Mouse (Mus musculus) CH12.LX (cell line): ENCODE measurements at regions not wholly inside any gene's neighbourhood (a gene's known extent, or its start where the extent isn't known, plus 50 kb on each side); places are given as distances from the start of the nearest gene placed in this dataset.
A peak's percentile ranks its signal among the peaks of the same experiment; 100 is the strongest.

Experiments used
- DNase-seq: peaks from one replicate; pipeline ENCODE4 v3.0.0-alpha.2; 2013; ENCODE audit errors: extremely low read depth
- H3K27ac ChIP-seq: 2 replicates; pipeline ENCODE4 v1.5.1; 2012; ENCODE audit warnings: low read depth, mild to moderate bottlenecking, control low read depth, moderate library complexity; ENCODE audit not compliant: insufficient read depth
- H3K27me3 ChIP-seq: replicated peaks from 2 replicates; pipeline ENCODE3; 2012; ENCODE audit warnings: inconsistent platforms
- H3K36me3 ChIP-seq, 2 experiments: replicated peaks in 1 of 2; 2 replicates each; pipeline versions ENCODE3 to v1.6.1; 2012; ENCODE audit warnings: inconsistent platforms in 1 of 2, low read length in 1 of 2, mild to moderate bottlenecking in 1 of 2, mixed read lengths in 1 of 2, moderate library complexity in 1 of 2; ENCODE audit not compliant: control insufficient read depth in 1 of 2, insufficient read depth in 1 of 2
- H3K4me1 ChIP-seq, 2 experiments: 2 replicates each; pipeline ENCODE4 v1.6.1; 2012; ENCODE audit warnings: inconsistent platforms in 1 of 2, moderate library complexity in 1 of 2; ENCODE audit not compliant: insufficient read depth in 2 of 2, control insufficient read depth in 1 of 2
- H3K4me2 ChIP-seq: 2 replicates; pipeline ENCODE4 v1.6.1; 2012; ENCODE audit warnings: low read depth, mild to moderate bottlenecking, control low read depth; ENCODE audit not compliant: poor library complexity, insufficient read depth, severe bottlenecking
- H3K4me3 ChIP-seq, 3 experiments: fragments of 150-350 bp in 1 of 3; sonication (generic) in 1 of 3; replicated peaks in 1 of 3; 2 replicates each; pipeline versions ENCODE3 to v1.5.1; 2011 to 2012; ENCODE audit warnings: low read depth in 2 of 3, low read length in 2 of 3, mild to moderate bottlenecking in 2 of 3, moderate library complexity in 2 of 3, control low read depth in 1 of 3, improper control_type of control experiment in 1 of 3, inconsistent platforms in 1 of 3, mixed read lengths in 1 of 3; ENCODE audit not compliant: poor library complexity in 1 of 3
- H3K79me2 ChIP-seq: replicated peaks from 2 replicates; pipeline ENCODE4 v1.6.1; 2012; ENCODE audit warnings: mild to moderate bottlenecking, moderate library complexity; ENCODE audit not compliant: control insufficient read depth, poor library complexity, insufficient read depth, severe bottlenecking; ENCODE audit errors: extremely low read depth
- H3K9ac ChIP-seq: 2 replicates; pipeline ENCODE4 v1.6.1; 2012; ENCODE audit warnings: low read depth, mild to moderate bottlenecking, control low read depth, moderate library complexity; ENCODE audit not compliant: insufficient read depth
- H3K9me3 ChIP-seq: replicated peaks from 2 replicates; pipeline ENCODE3; 2012; ENCODE audit warnings: low read length, inconsistent platforms, mixed read lengths
- BHLHE40 ChIP-seq: IDR thresholded peaks from 2 replicates; pipeline ENCODE4 v1.6.1; 2011; ENCODE audit warnings: mild to moderate bottlenecking, low read depth, low read length, improper control_type of control experiment
- HCFC1 ChIP-seq: IDR thresholded peaks from 2 replicates; pipeline ENCODE4 v1.6.1; 2012; ENCODE audit warnings: low read depth, mild to moderate bottlenecking, inconsistent platforms, low read length, improper control_type of control experiment
- IRF4 ChIP-seq: IDR thresholded peaks from 2 replicates; pipeline ENCODE4 v1.6.1; 2014; ENCODE audit warnings: low read depth, mild to moderate bottlenecking, inconsistent platforms, low read length, improper control_type of control experiment
- MAZ ChIP-seq: IDR thresholded peaks from 2 replicates; pipeline ENCODE4 v1.6.1; 2012; ENCODE audit warnings: low read depth, mild to moderate bottlenecking, inconsistent platforms, low read length, improper control_type of control experiment, moderate library complexity
- MYC ChIP-seq: IDR thresholded peaks from 2 replicates; pipeline ENCODE4 v1.6.1; 2011; ENCODE audit warnings: low read depth, mild to moderate bottlenecking, improper control_type of control experiment, low read length
- NELFE ChIP-seq: IDR thresholded peaks from 2 replicates; pipeline ENCODE4 v1.6.1; 2011; ENCODE audit warnings: low read depth, low read length, improper control_type of control experiment
- POLR2A ChIP-seq: IDR thresholded peaks from 2 replicates; pipeline ENCODE4 v1.6.1; 2011; ENCODE audit warnings: low read depth, mild to moderate bottlenecking, improper control_type of control experiment, low read length
- SMC3 ChIP-seq: IDR thresholded peaks from 2 replicates; pipeline ENCODE4 v1.6.1; 2011; ENCODE audit warnings: low read depth, low read length, improper control_type of control experiment
- USF1 ChIP-seq: IDR thresholded peaks from 2 replicates; pipeline ENCODE4 v1.6.1; 2014; ENCODE audit warnings: low read depth, mild to moderate bottlenecking, inconsistent platforms, low read length, improper control_type of control experiment
- USF2 ChIP-seq: conservative IDR thresholded peaks from 2 replicates; pipeline ENCODE4 v1.6.1; 2011; ENCODE audit warnings: low read depth, low read length, improper control_type of control experiment
- ZNF384 ChIP-seq: IDR thresholded peaks from 2 replicates; pipeline ENCODE4 v1.6.1; 2012; ENCODE audit warnings: low read depth, low read length, improper control_type of control experiment, inconsistent platforms
- dilution Hi-C: fragments of 300-500 bp; cut with MboI; formaldehyde crosslinking; loops from 2 replicates; pipeline ENCODE4 v1.14.3; 2020; ENCODE audit warnings: low sequenced_read_pairs; ENCODE audit not compliant: extremely low pct_unique_long_range_greater_than_20kb, extremely low pct_ligation_motif_present
- in situ Hi-C: fragments of 300-500 bp; cut with MboI; formaldehyde crosslinking; loops from 3 replicates; pipeline ENCODE4 v1.14.3; 2019; ENCODE audit warnings: low sequenced_read_pairs, low pct_ligation_motif_present, low pct_unique_long_range_greater_than_20kb, mixed read lengths

DNA sequence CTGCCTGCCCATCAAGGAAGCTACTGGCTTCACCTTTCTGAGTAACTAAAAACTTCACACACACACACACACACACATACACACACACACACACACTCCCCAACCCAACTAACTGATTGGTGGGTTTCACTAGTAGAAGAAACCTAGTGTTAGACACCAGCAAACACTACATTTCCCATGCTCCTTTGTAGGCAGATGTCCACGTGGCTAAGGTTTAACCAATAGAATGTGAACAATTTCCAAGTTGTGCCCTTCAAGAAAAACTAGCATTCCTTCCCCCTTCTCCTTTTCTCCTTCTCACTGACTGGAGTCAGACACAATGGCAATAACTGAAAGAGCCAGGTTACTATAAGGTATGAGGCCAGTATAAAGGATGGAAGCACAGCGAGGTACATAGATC, 66.3 kb upstream of the Tmem33 start:
- no peak overlapping the region for H3K9ac ChIP-seq
- TF ChIP-seq HCFC1 = peak; percentile 78
- peak; percentile 69 for TF ChIP-seq USF2
- TF ChIP-seq SMC3 = no peak
- TF ChIP-seq USF1 = peak; percentile 63
- TF ChIP-seq MYC = no peak
- H3K9me3 ChIP-seq = no peaks in the 10 kb centered on the region
- in situ Hi-C loops (no loop called here), dilution Hi-C loops (no loop called here)
- DNase-seq = no peak
- H3K79me2 ChIP-seq = no peaks in the 10 kb centered on the region
- no peak overlapping the region for H3K4me3 ChIP-seq
- no peaks in the 10 kb centered on the region for H3K27me3 ChIP-seq
- H3K27ac ChIP-seq = no peak overlapping the region
- no peaks in the 10 kb centered on the region for H3K4me1 ChIP-seq
- H3K36me3 ChIP-seq = no peaks in the 10 kb centered on the region
- no peak overlapping the region for H3K4me2 ChIP-seq

DNA sequence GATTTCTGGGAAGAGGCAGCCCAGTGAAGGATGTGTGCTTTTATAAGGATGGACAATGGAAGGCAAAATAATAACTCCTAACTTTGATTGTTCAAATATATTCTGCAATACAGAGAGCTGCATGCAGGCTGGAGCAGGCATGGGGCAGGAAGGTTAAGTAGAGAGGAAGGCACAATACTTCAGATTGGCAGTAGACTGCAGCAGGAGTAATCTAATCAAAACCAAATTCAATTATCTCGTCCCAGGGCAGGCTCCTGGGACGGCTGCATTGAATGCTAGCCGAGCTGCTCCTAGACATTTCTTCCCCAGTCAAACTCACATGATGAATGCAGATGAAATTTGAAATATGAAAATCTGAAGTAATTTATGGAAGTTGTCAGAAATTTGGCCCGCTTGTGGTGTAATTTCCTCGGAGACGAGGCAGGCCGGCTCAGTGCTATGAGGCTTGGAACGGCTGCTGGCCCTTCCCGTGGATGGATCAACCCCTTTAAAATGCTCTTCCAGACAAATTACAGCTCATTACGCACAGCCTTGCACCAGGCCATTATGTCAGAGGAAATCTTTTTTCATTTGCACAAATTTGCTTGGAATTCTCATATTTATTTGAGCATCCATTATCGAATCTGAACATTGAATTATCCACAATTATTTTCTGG, 55.2 kb upstream of the Tmem33 start:
- dilution Hi-C loops = no loop called here
- TF ChIP-seq IRF4 = no peak
- TF ChIP-seq USF1 = no peak
- TF ChIP-seq BHLHE40 = no peak
- TF ChIP-seq MYC = no peak
- no peak for TF ChIP-seq MAZ
- TF ChIP-seq ZNF384 = no peak
- no peak for TF ChIP-seq POLR2A
- no peak for TF ChIP-seq NELFE
- no peak overlapping the region for H3K27ac ChIP-seq

More for the DNA sequence above, 55.2 kb upstream of the Tmem33 start:
- no peak overlapping the region for H3K4me3 ChIP-seq
- in situ Hi-C loops = loop anchor here (25.0 kb wide), 1 partner anchor 493 kb away; no protein-coding TSS in a partner anchor
- H3K36me3 ChIP-seq = no peaks in the 10 kb centered on the region
- H3K79me2 ChIP-seq = no peaks in the 10 kb centered on the region
- no peaks in the 10 kb centered on the region for H3K4me1 ChIP-seq
- H3K27me3 ChIP-seq = no peaks in the 10 kb centered on the region
- no peak overlapping the region for H3K9ac ChIP-seq
- no peak for DNase-seq
- peaks cover 2% of the 10 kb centered on the region for H3K9me3 ChIP-seq
- no peak overlapping the region for H3K4me2 ChIP-seq
